Mouse (Mus musculus) forebrain, embryonic 15.5 days (tissue): ENCODE results near the gene Stxbp1. TPM values are rescaled to one million over a fixed set of nuclear protein-coding genes. Genes with fewer than 3 reads are reported as not detected.
A peak's percentile ranks its signal among the peaks of the same experiment; 100 is the strongest.

Experiments
- ATAC-seq: fragments of 200-750 bp; cut with Nextera tagmentation; replicated peaks from 2 replicates; pipeline ENCODE4 v1.8.0; 2017; ENCODE audit warnings: mild to moderate bottlenecking, moderate TSS enrichment, moderate library complexity
- H3K27ac ChIP-seq: fragments of 300-500 bp; sonication (generic); replicated peaks from 2 replicates; pipeline ENCODE4 v1.5.1; 2015; ENCODE audit warnings: mild to moderate bottlenecking, inconsistent platforms
- H3K27me3 ChIP-seq: fragments of 300-500 bp; sonication (generic); 2 replicates; pipeline ENCODE4 v1.6.1; 2015; ENCODE audit warnings: inconsistent platforms
- H3K36me3 ChIP-seq: fragments of 300-500 bp; sonication (generic); 2 replicates; pipeline ENCODE4 v1.6.1; 2015; ENCODE audit warnings: mild to moderate bottlenecking, inconsistent platforms
- H3K4me1 ChIP-seq: fragments of 300-500 bp; sonication (generic); 2 replicates; pipeline ENCODE4 v1.6.1; 2015; ENCODE audit warnings: inconsistent platforms
- H3K4me2 ChIP-seq: fragments of 300-500 bp; sonication (generic); replicated peaks from 2 replicates; pipeline ENCODE4 v1.6.1; 2015; ENCODE audit warnings: mild to moderate bottlenecking, inconsistent platforms
- H3K4me3 ChIP-seq: fragments of 300-500 bp; sonication (generic); 2 replicates; pipeline ENCODE4 v1.5.1; 2015; ENCODE audit warnings: mild to moderate bottlenecking, inconsistent platforms
- H3K9ac ChIP-seq: fragments of 300-500 bp; sonication (generic); replicated peaks from 2 replicates; pipeline ENCODE4 v1.6.1; 2015; ENCODE audit warnings: mild to moderate bottlenecking, inconsistent platforms
- H3K9me3 ChIP-seq: fragments of 300-500 bp; sonication (generic); 2 replicates; pipeline ENCODE4 v1.6.1; 2016; ENCODE audit warnings: inconsistent platforms
- WGBS: fragments of 180-500 bp; shearing (Covaris S2); methylation state at CpG from one replicate; pipeline ENCODE4 v1.1.7; 2015; ENCODE audit warnings: mixed read lengths; 5-methylcytosine and 5-hydroxymethylcytosine counted together
- polyA plus RNA-seq: library from polyadenylated mRNA; unstranded; fragments of >200 nt; fragmentation: Nextera tagmentation; extraction: Ambion mirVana; gene quantifications from 2 replicates; pipeline ENCODE4 v1.2.1, GENCODE M21; 2015

Gene Stxbp1
- polyA plus RNA-seq, 1 experiment from 2014 or later = 197 TPM

DNA sequence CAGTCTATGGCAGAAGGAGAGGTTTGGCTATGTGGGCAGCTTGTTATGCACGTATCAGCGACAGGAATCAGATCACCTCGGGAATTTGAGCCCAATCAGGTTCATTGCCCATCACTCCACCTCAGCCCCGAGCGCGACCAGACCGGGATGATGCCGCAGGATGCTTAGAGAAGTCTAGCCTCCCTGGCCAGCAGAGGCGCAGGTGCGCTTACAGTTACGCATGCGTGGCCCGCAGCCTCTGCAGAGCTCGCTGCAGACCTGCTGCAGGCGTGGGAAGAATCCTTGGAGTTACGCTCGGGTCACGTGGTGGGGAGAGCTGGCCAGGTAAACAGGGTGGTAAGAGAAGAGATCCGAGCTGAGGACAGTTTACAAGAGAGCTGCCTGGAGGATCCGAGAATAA lies 5.1 kb upstream of the Stxbp1 start:
- ATAC-seq = no peak
- Histone ChIP-seq H3K9me3 (no peaks in the 10 kb centered on the region), H3K9ac (no peak overlapping the region), H3K36me3 (no peaks in the 10 kb centered on the region), H3K27me3 (0 out of 2 replicates have a peak, but pooled peaks cover 2% of the 10 kb centered on the region), H3K27ac (no peak overlapping the region), H3K4me2 (peak overlapping the region; percentile 33), H3K4me1 (peaks cover 11% of the 10 kb centered on the region), H3K4me3 (peak overlapping the region; percentile 16)
- WGBS = 1% methylated on average over 20 of the region's 20 CpGs

DNA sequence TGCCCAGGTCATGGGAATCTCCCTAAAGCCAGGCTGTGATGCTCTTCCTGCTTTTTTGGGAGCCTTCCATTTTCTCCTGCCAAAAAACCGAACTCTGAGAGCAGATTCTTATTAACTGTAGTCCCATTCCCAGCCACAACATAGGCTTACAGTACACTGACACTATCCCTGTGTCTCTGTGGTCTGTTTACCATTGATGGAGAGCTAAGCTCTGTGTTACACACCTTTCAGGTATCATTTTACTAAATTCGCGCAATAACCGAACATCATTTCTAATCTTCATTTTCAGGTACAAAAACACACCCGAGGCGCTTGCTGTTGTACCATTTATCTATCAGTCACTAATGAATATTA lies 400 bp upstream of the Stxbp1 start:
- H3K36me3 ChIP-seq = no peaks in the 10 kb centered on the region
- peak overlapping the region; percentile 99 for H3K4me3 ChIP-seq
- H3K27ac ChIP-seq = peak overlapping the region; percentile 97; the same call in 1 of the 2 replicates
- 0 out of 2 replicates have a peak, but pooled peaks cover 2% of the 10 kb centered on the region for H3K27me3 ChIP-seq
- no peaks in the 10 kb centered on the region for H3K9me3 ChIP-seq
- H3K4me2 ChIP-seq = peak overlapping the region; percentile 77
- 48% methylated on average over 6 of the region's 6 CpGs for WGBS
- peaks cover 27% of the 10 kb centered on the region for H3K4me1 ChIP-seq
- ATAC-seq = peak; percentile 44
- H3K9ac ChIP-seq = 0 out of 2 replicates have a peak overlapping the region, but pooled peaks have one; percentile 33

DNA sequence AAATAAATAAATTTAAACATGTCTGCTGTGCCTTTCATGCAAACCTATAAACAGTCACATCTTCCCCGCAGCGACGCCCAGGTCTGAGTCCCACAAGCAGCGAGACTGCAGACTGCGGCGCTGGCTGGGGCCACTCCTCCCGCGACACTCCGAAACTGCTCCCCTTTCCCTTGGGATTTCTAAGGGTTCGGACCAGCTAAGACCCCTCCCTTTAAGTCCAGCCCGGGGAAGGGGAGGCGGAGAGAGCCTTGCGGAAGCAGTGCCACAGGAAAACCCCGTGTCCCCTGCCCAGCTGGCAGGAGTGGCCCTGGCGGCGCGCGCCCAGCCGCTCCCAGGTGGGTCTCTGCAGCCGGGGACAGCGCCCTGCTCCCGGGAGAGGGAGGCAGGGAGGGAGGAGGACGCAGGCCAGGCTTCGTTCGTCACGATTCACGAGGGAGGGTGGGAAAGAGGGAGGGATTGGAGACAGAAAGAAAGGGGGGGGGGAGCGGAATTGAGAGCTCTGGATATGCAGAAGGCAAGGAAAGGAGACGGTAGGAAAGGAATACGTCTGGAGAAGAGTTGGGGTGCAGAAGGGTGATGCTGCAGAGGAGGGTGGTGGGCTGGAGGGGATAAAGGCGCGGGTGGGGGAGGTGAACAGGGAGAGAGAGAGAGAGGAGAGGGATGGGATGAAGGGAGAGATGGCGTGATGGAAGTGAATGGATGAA lies 792 bp downstream of the Stxbp1 start:
- ATAC-seq = peak; percentile 64
- under 1% methylated on average over 33 of the region's 33 CpGs for WGBS
- peaks cover 22% of the 10 kb centered on the region for H3K4me1 ChIP-seq

DNA sequence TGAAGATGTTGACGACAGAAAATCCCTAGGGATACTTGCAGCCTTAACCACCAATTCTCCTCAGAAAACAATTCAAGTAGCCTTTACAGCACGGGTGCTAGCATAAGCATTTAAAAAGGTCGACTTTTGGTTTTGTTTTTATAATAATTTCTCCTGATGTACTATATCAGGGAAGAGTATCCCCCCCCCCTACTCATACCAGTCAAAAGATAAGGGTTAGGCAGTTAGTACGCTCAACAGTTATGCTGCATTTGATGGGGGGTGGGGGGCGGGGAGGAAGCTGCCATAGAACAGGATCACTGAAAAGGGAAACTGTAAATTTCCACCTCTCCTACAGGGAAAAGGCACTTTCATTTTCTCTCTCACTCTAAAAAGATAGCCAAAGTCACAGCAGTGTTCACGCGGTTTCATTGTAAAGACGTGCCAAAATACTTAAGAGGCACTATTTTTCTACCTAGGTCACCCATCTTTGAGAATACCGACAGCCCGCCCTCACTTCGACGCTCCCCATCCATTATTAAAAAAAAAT lies 1.4 kb downstream of the Stxbp1 start:
- peak overlapping the region; percentile 99 for H3K4me3 ChIP-seq
- H3K9me3 ChIP-seq = no peaks in the 10 kb centered on the region
- peaks cover 3% of the 10 kb centered on the region; the same call in 1 of the 2 replicates for H3K36me3 ChIP-seq
- H3K4me2 ChIP-seq = peak overlapping the region; percentile 77
- peak overlapping the region; percentile 97 for H3K27ac ChIP-seq
- peak overlapping the region; percentile 96 for H3K9ac ChIP-seq
- 5% methylated on average over 12 of the region's 12 CpGs for WGBS
- ATAC-seq = no peak
- H3K4me1 ChIP-seq = peaks cover 22% of the 10 kb centered on the region
- H3K27me3 ChIP-seq = no peaks in the 10 kb centered on the region

More for the DNA sequence above, 792 bp downstream of the Stxbp1 start:
- peak overlapping the region; percentile 97 for H3K27ac ChIP-seq
- H3K4me2 ChIP-seq = peak overlapping the region; percentile 77
- peak overlapping the region; percentile 99 for H3K4me3 ChIP-seq
- no peaks in the 10 kb centered on the region for H3K27me3 ChIP-seq
- peak overlapping the region; percentile 96 for H3K9ac ChIP-seq
- H3K9me3 ChIP-seq = no peaks in the 10 kb centered on the region
- H3K36me3 ChIP-seq = 0 out of 2 replicates have a peak, but pooled peaks cover 3% of the 10 kb centered on the region

DNA sequence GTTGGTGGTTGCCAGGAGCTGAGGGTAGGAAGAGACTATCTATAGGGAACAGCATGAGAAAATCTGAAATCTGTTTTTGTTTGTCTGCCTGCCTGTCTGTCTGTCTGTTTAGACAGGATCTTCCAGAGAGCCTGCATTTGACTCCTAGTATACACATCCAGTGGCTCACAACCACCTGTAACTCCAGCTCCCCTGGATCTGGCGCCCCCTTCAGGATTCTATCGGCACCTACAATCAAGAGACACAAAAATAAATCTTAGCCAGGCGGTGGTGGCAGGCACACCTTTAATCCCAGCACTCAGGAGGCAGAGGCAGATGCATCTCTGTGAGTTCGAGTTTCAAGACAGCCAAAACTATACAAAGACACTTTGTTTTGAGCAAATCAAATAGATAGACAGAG lies 4.5 kb downstream of the Stxbp1 start:
- Histone ChIP-seq H3K27me3 (no peaks in the 10 kb centered on the region), H3K9me3 (no peaks in the 10 kb centered on the region), H3K9ac (no peak overlapping the region), H3K36me3 (peaks cover 3% of the 10 kb centered on the region; the same call in 1 of the 2 replicates), H3K4me1 (peaks cover 20% of the 10 kb centered on the region), H3K4me2 (no peak overlapping the region), H3K27ac (no peak overlapping the region), H3K4me3 (no peak overlapping the region)
- 44% methylated on average over 4 of the region's 4 CpGs for whole genome bisulfite sequencing
- no peak for ATAC-seq

DNA sequence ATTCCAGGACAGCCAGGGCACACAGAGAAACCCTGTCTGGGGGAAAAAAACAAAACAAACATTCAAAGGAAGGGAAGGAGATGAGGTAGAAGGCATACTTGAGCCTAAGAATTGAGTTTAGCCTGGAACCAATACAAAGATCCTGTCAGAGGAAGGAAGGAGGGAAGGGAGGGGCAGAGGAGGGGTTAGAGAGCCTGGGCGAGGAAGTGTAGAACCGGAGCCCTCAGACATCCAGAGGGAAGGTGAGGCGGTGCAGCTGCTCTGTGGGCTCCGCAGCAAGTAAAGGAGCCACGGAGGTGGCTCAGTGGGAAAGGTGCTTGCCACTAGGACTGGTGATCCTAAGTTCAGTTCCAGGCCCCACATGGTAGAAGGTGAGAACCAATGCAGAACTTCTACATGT lies 5.9 kb downstream of the Stxbp1 start:
- H3K4me2 ChIP-seq = no peak overlapping the region
- H3K4me1 ChIP-seq = peaks cover 22% of the 10 kb centered on the region
- H3K27me3 ChIP-seq = no peaks in the 10 kb centered on the region
- H3K4me3 ChIP-seq = no peak overlapping the region
- no peak overlapping the region for H3K9ac ChIP-seq
- ATAC-seq = no peak
- peaks cover 3% of the 10 kb centered on the region; the same call in 1 of the 2 replicates for H3K36me3 ChIP-seq
- no peaks in the 10 kb centered on the region for H3K9me3 ChIP-seq
- H3K27ac ChIP-seq = no peak overlapping the region
- WGBS = 86% methylated on average over 5 of the region's 5 CpGs

DNA sequence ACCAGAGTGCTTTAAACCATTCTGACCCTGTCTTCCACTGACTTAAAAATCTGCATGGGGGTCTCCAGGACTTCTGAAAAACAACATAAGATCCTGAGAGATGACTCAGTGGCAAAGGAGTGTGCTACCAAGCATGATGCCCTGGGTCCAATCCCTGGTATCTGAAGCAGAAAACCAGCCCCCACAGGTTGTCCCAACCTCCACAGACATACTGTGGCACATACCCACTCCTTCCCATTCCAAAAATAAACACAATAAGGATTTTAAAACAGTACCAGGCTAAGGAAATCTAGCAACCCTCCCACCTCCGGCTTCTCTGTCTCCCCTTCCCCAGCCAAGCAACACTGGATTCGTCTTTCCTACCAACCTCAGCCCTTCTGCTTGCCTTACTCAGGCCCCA lies 7.8 kb downstream of the Stxbp1 start:
- Histone ChIP-seq H3K4me2 (no peak overlapping the region), H3K27ac (no peak overlapping the region), H3K4me1 (peaks cover 14% of the 10 kb centered on the region), H3K9me3 (no peaks in the 10 kb centered on the region), H3K4me3 (no peak overlapping the region), H3K27me3 (no peaks in the 10 kb centered on the region), H3K9ac (no peak overlapping the region), H3K36me3 (peaks cover 3% of the 10 kb centered on the region; the same call in 1 of the 2 replicates)
- ATAC-seq = no peak
- WGBS = 83% methylated on average over 2 of the region's 2 CpGs

DNA sequence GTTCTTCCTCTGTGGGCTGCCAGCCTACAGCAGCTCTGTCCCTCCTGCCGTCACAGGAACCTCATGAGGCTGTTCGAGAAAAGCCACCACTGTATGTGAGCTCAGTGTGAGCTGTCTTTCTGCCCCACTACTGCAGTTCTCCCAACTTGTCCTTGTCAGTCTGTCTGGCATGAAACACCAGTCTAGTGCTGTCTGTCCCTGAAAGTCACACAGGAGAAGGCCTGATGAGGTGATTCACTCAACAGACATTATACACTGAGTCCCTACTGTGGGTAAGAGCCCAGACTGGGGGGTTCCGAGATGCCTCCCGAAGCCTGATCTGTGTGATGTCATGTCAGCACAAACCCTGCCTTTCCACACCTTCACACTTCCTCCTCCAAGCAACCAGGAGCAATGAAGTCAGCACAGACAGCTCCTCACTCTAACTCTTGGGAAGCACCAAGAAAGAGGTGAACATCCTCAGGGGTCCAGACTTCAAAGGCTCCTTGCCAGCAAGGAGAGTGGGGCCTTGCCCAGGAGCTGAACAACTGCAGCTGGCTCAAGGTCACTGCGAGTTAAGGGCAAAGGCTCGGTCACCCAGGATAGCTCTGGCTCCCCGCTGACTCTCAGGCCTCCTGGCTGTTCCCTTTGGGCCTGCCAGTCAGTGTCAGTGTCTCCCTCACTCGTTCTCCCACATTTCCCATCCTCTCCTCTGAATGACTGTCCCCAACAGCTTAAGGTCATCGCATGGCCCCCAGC lies 8.7 kb downstream of the Stxbp1 start:
- Histone ChIP-seq H3K4me1 (peaks cover 9% of the 10 kb centered on the region; the same call in 1 of the 2 replicates), H3K27ac (no peak overlapping the region), H3K9ac (no peak overlapping the region), H3K27me3 (no peaks in the 10 kb centered on the region), H3K9me3 (no peaks in the 10 kb centered on the region), H3K4me3 (no peak overlapping the region), H3K36me3 (peaks cover 3% of the 10 kb centered on the region; the same call in 1 of the 2 replicates), H3K4me2 (no peak overlapping the region)
- ATAC-seq = no peak; the same call in 1 of the 2 replicates
- WGBS = 78% methylated on average over 9 of the region's 9 CpGs

DNA sequence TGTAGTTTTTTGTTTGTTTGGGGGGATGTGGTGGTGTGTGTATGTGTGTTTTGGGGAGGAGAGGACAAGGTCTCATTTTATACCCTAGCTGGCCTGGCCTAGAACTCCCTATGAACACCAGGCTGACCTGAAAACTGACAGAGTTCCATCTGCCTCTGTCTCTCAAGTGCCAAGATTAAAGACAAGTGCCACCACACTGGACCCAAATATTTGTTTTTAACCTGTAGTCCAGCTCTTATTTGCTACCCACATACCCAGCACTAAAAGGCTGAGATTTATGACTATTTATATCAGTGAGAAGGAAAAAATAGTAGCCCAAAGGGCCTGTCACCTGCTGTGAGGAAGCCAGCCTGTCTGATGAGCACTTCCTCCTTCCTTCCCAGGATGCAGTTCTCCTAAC lies 11.5 kb downstream of the Stxbp1 start:
- no peak overlapping the region for H3K27ac ChIP-seq
- no peaks in the 10 kb centered on the region for H3K27me3 ChIP-seq
- no peaks in the 10 kb centered on the region for H3K9me3 ChIP-seq
- ATAC-seq = no peak
- H3K36me3 ChIP-seq = no peaks in the 10 kb centered on the region
- no peak overlapping the region for H3K4me2 ChIP-seq
- no peak overlapping the region for H3K9ac ChIP-seq
- H3K4me1 ChIP-seq = peaks cover 9% of the 10 kb centered on the region; the same call in 1 of the 2 replicates
- no peak overlapping the region for H3K4me3 ChIP-seq

DNA sequence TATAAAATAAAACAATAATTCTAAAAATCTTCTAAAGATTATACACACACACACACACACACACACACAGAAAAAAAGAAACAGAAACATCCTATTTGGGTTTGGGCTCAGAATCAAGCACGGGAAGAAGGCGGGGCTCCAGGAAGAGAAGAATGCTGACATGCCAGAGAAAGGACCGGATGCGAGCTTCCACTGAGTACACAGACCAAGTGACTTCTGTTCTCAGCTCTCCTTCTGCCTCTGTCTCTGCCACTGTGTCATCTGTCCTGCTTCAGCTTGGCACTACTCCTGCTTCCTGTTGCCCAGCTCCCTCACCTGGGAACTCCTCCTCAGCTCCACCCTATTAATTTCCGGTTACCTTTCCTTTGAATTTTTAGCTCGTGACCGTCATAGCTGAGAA lies 12.5 kb downstream of the Stxbp1 start:
- Histone ChIP-seq H3K4me2 (no peak overlapping the region), H3K9me3 (no peaks in the 10 kb centered on the region), H3K4me3 (no peak overlapping the region), H3K4me1 (peaks cover 9% of the 10 kb centered on the region; the same call in 1 of the 2 replicates), H3K9ac (no peak overlapping the region), H3K27ac (0 out of 2 replicates have a peak overlapping the region, but pooled peaks have one; percentile 5), H3K36me3 (no peaks in the 10 kb centered on the region), H3K27me3 (no peaks in the 10 kb centered on the region)
- ATAC-seq = no peak
- WGBS = 66% methylated on average over 7 of the region's 7 CpGs

DNA sequence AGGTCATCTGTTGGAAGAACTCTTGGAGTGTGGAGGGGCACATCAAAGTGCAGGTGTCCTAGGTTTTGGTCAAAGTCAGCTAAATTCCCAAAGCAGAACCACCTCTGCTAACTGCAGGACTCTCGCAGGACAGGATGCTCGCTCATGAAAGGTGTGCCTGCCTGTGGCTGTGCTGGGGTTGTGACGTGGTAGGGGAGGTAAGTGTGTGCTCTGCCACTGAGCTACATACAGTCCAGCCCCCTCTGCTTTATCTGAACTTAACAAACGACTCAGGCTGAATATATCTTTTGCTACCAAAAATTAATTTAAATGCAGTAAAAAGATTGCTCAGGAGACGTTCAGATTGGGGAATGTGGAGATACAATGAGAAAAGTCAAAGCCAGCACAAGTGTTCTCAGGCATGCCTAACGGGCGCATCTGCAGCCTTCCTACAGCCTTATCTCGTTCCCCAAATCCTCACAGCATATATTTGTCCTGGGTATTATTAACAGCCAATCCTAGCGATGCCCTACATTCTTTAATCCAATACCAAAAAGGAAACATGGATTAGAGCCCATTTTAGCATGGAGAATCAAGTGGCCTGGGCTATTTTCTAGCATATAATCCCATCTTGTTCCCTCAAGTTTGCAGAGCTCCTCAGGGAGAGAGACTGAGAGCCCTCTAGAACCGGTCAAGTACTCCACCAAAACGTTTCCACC lies 17.9 kb downstream of the Stxbp1 start:
- no peak overlapping the region for H3K9ac ChIP-seq
- 77% methylated on average over 11 of the region's 11 CpGs for WGBS
- no peak for ATAC-seq
- H3K4me1 ChIP-seq = peaks cover 4% of the 10 kb centered on the region
- H3K27ac ChIP-seq = no peak overlapping the region
- no peaks in the 10 kb centered on the region for H3K9me3 ChIP-seq
- no peak overlapping the region for H3K4me3 ChIP-seq
- H3K4me2 ChIP-seq = no peak overlapping the region
- no peaks in the 10 kb centered on the region for H3K36me3 ChIP-seq
- no peaks in the 10 kb centered on the region for H3K27me3 ChIP-seq
